Mouse (Mus musculus) embryonic facial prominence, embryonic 11.5 days (tissue): ENCODE data around the gene Cdc34b. TPM values are rescaled to one million over a fixed set of nuclear protein-coding genes. Genes with fewer than 3 reads are reported as not detected.

Experiments
- ATAC-seq: fragments of 200-750 bp; cut with Nextera tagmentation; replicated peaks from 2 replicates; pipeline ENCODE4 v1.8.0; 2017; ENCODE audit warnings: low read depth; ENCODE audit not compliant: insufficient number of reproducible peaks, low FRiP score, low TSS enrichment
- DNase-seq: peaks from one replicate; pipeline ENCODE4 v3.0.0-alpha.2; 2015; ENCODE audit warnings: low spot score
- H3K27ac ChIP-seq: fragments of 300-500 bp; sonication (generic); replicated peaks from 2 replicates; pipeline ENCODE4 v1.5.1; 2014; ENCODE audit warnings: mild to moderate bottlenecking, low read depth, low read length, control low read depth
- H3K27me3 ChIP-seq: fragments of 300-500 bp; sonication (generic); 2 replicates; pipeline ENCODE4 v1.6.1; 2014; ENCODE audit warnings: mild to moderate bottlenecking, low read length, moderate library complexity, mixed read lengths; ENCODE audit not compliant: control insufficient read depth, insufficient read depth
- H3K36me3 ChIP-seq: fragments of 300-500 bp; sonication (generic); replicated peaks from 2 replicates; pipeline ENCODE4 v1.6.1; 2014; ENCODE audit warnings: low read depth, mild to moderate bottlenecking, low read length, moderate library complexity, mixed read lengths; ENCODE audit not compliant: control insufficient read depth, insufficient read depth
- H3K4me1 ChIP-seq: fragments of 300-500 bp; sonication (generic); 2 replicates; pipeline ENCODE4 v1.6.1; 2014; ENCODE audit warnings: low read length, mixed read lengths; ENCODE audit not compliant: control insufficient read depth, insufficient read depth
- H3K4me2 ChIP-seq: fragments of 300-500 bp; sonication (generic); 2 replicates; pipeline ENCODE4 v1.6.1; 2014; ENCODE audit warnings: low read depth, mild to moderate bottlenecking, control low read depth, low read length, moderate library complexity
- H3K4me3 ChIP-seq: fragments of 300-500 bp; sonication (generic); 2 replicates; pipeline ENCODE4 v1.5.1; 2014; ENCODE audit warnings: low read depth, low read length, control low read depth
- H3K9ac ChIP-seq: fragments of 300-500 bp; sonication (generic); replicated peaks from 2 replicates; pipeline ENCODE4 v1.6.1; 2014; ENCODE audit warnings: mild to moderate bottlenecking, control low read depth, low read length
- H3K9me3 ChIP-seq: fragments of 300-500 bp; sonication (generic); replicated peaks from 2 replicates; pipeline ENCODE4 v1.6.1; 2016; ENCODE audit warnings: mild to moderate bottlenecking, low read length, inconsistent platforms, mixed read lengths; ENCODE audit not compliant: control insufficient read depth
- WGBS: fragments of 180-500 bp; shearing (Covaris S2); extraction: QIAGEN DNeasy Blood & Tissue Kit; methylation state at CpG from one replicate; pipeline ENCODE4 v1.1.7; 2014; 5-methylcytosine and 5-hydroxymethylcytosine counted together
- polyA plus RNA-seq: library from polyadenylated mRNA; unstranded; fragments of >200 nt; fragmentation: Nextera tagmentation; extraction: Ambion mirVana; gene quantifications from 2 replicates; pipeline ENCODE4 v1.2.1, GENCODE M21; 2014

Gene Cdc34b
- polyA plus RNA-seq, 1 experiment from 2014 or later: 0.29 TPM

DNA sequence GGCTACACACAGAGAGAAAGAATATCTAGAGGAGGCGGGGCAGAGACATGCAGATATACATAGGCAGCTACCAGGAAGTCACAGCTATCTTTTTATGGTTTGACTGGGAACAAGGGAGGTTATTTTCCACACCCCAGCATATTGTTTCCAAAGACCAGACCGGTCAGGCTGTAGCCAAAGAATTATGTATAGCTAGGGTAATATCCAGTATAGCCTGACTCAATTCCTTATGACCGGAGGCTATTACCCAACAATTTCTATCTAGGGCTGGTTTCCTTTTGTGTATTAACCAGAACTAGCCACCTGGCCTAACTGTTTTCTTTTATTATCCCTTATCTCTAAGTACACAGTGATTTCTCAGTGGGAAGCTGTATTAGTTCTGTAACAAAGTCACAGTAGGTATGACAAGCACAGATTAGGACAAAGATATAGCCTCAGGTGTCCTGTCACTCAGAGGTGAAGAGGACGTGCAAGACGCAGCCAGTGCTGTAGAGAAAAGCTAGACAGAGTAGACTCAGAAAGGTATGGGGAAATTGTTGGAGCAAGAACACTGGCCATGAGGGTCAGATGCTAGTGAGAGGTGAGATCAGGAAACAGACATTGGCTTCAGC lies 33.4 kb downstream of the Cdc34b start:
- 84% methylated on average over 5 of the region's 5 CpGs for WGBS
- Histone ChIP-seq H3K4me1 (no peaks in the 10 kb centered on the region), H3K4me3 (no peak overlapping the region), H3K27me3 (no peaks in the 10 kb centered on the region), H3K9me3 (no peaks in the 10 kb centered on the region), H3K27ac (no peak overlapping the region), H3K36me3 (no peaks in the 10 kb centered on the region), H3K4me2 (no peak overlapping the region), H3K9ac (no peak overlapping the region)
- DNase-seq: no peak
- ATAC-seq: no peak

DNA sequence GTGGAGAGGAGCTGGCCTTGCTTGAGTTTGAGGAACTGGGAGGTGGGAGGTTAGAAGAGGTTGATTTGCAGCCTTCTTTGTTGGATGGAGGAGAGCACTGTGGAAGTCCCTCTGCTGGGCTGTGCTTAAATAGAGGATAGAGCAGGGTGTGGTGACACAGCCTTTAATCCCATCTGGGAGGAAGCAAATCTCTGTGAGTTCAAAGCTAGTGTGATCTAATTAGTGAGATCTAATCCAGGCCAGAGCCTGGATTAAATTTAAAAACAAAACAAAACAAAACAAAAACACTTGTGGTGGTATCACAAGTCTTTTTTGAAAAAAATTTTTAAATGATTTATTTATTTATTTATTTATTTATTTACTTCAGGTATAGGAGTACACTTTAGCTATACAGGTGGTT lies 41.0 kb downstream of the Cdc34b start, which contains the start of gene Tmem92:
Tmem92 (minus strand) TSS at position 101 of the 400 bp plus-strand sequence.
- H3K9ac ChIP-seq: no peak within 1 kb of the TSS
- no peaks in the 10 kb centered on the region for H3K4me1 ChIP-seq
- H3K4me3 ChIP-seq: no peak within 1 kb of the TSS
- H3K27ac ChIP-seq: no peak within 1 kb of the TSS
- H3K4me2 ChIP-seq: no peak within 1 kb of the TSS
- H3K27me3 ChIP-seq: no peaks in the 10 kb centered on the region
- H3K36me3 ChIP-seq: no peaks in the 10 kb centered on the region
- DNase-seq (no peak), ATAC-seq (no peak)
- H3K9me3 ChIP-seq: no peaks in the 10 kb centered on the region

DNA sequence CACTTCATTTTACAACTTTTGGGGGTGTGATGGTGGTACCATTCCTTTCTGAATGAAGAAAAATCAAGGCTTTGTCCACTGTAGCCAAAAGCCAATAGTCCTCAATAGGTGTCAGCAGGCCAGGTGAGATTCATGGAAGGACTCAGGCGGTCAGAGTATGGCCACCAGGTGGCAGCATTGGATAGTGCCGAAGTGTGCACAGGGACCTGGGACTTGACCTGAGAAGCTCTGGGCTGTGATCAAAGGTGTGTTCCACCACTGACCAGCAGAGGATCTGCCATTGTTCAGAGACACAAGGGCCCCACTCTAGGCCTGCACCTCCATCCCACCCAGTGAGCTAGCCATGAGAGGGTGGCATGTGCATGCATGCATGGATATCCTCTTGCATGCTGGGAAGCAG lies 43.7 kb downstream of the Cdc34b start:
- ATAC-seq: no peak

DNA sequence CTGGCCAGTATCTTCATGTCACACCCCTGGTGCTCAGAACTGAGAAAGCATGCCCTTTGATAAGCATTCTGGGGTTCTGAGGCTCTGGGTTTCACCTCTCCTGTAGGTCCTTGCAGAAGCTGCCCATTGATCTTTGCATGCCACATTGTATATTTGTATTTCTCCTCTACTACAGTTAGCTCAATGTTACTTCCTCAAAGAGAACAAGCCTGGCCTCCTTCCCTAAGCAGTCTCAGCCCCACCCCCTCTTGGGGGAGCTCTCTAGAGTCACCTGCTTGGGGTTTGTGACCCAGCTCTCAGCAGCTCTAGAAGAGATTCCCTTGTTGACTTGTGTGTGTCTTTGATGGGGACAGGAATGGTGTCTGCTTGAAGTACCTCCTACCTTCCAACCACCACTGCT lies 50.1 kb downstream of the Cdc34b start:
- H3K4me2 ChIP-seq: no peak overlapping the region
- no peak overlapping the region for H3K9ac ChIP-seq
- H3K27me3 ChIP-seq: no peaks in the 10 kb centered on the region
- H3K36me3 ChIP-seq: no peaks in the 10 kb centered on the region
- no peak overlapping the region for H3K27ac ChIP-seq
- DNase-seq (no peak), ATAC-seq (no peak)
- H3K4me1 ChIP-seq: no peaks in the 10 kb centered on the region
- H3K4me3 ChIP-seq: no peak overlapping the region
- no peaks in the 10 kb centered on the region for H3K9me3 ChIP-seq

More for the DNA sequence above, 43.7 kb downstream of the Cdc34b start:
- Histone ChIP-seq H3K36me3 (no peaks in the 10 kb centered on the region), H3K27ac (no peak overlapping the region), H3K4me2 (no peak overlapping the region), H3K4me1 (no peaks in the 10 kb centered on the region), H3K9me3 (no peaks in the 10 kb centered on the region), H3K4me3 (no peak overlapping the region), H3K9ac (no peak overlapping the region), H3K27me3 (no peaks in the 10 kb centered on the region)
- 9% methylated on average over 2 of the region's 2 CpGs for WGBS
- DNase-seq: peak; percentile 79

Other genes with a start within 250 kb of the Cdc34b start
- gene Epn3, start 241.8 kb upstream of the Cdc34b start, polyA plus RNA-seq: 1.5 and 2.3 TPM in 2 replicates
- gene Mycbpap, start 220.0 kb upstream of the Cdc34b start, polyA plus RNA-seq: 1.9 and 2.4 TPM in 2 replicates
- gene Rsad1, start 192.5 kb upstream of the Cdc34b start, polyA plus RNA-seq: 2.4 and 3.7 TPM in 2 replicates
- gene Chad, start 176.7 kb upstream of the Cdc34b start, polyA plus RNA-seq: 0.52 and 1.0 TPM in 2 replicates
- 6.8 and 7.1 TPM in 2 replicates for gene Acsf2, start 139.9 kb upstream of the Cdc34b start, polyA plus RNA-seq
- gene Lrrc59, start 112.0 kb upstream of the Cdc34b start, polyA plus RNA-seq: 171 and 185 TPM in 2 replicates
- gene Mrpl27, start 88.0 kb upstream of the Cdc34b start, polyA plus RNA-seq: 122 and 136 TPM in 2 replicates
- gene Eme1, start 87.8 kb upstream of the Cdc34b start, polyA plus RNA-seq: 47.0 and 51.7 TPM in 2 replicates
- gene Xylt2, start 64.3 kb upstream of the Cdc34b start, polyA plus RNA-seq: 11.1 and 12.1 TPM in 2 replicates
- gene Gm11541, start 37.3 kb upstream of the Cdc34b start, polyA plus RNA-seq: 0.15 and 0.21 TPM in 2 replicates
- not detected in 2 replicates for gene Tmem92, start 40.9 kb downstream of the Cdc34b start, polyA plus RNA-seq
- gene Col1a1, start 194.4 kb downstream of the Cdc34b start, polyA plus RNA-seq: 93.8 and 109 TPM in 2 replicates
- gene Hils1, start 225.8 kb downstream of the Cdc34b start, polyA plus RNA-seq: not detected in 2 replicates
- 0.38 and 0.84 TPM in 2 replicates for gene Sgca, start 234.5 kb downstream of the Cdc34b start, polyA plus RNA-seq
- 9.9 and 10.5 TPM in 2 replicates for gene Ppp1r9b, start 249.3 kb downstream of the Cdc34b start, polyA plus RNA-seq